Mouse (Mus musculus) large intestine, adult 2 months (tissue): ENCODE measurements around the gene Prss43. TPM values are rescaled to one million over a fixed set of nuclear protein-coding genes. Genes with fewer than 3 reads are reported as not detected.

Experiments used
- DNase-seq: peaks from one replicate; pipeline ENCODE4 v3.0.0-alpha.2; 2012; ENCODE audit warnings: low read depth, low spot score
- WGBS: fragments of 180-500 bp; shearing (Covaris S2); methylation state at CpG from one replicate; pipeline ENCODE4 v1.1.7; 2018; 5-methylcytosine and 5-hydroxymethylcytosine counted together
- polyA plus RNA-seq: library from polyadenylated mRNA; depleted of rRNA; stranded (reverse); fragments of >200 nt; gene quantifications from 2 replicates; pipeline ENCODE4 v1.2.3, GENCODE M21; 2012; rRNA removed

Prss43 gene
- polyA plus RNA-seq, 1 experiment: not detected

- DNase-seq: no peak
- WGBS: 27% methylated on average over 4 of the region's 4 CpGs
These were observed 54.3 kb downstream of the Prss43 start for GRCm38 (mm10) chr9:110880772-110881171.

Other genes with a start within 250 kb of the Prss43 start
- gene Nradd, start 202.2 kb upstream of the Prss43 start, polyA plus RNA-seq: 4.9 and 5.7 TPM in 2 replicates
- 19.3 and 25.2 TPM in 2 replicates for gene Nbeal2, start 172.5 kb upstream of the Prss43 start, polyA plus RNA-seq
- 128 and 129 TPM in 2 replicates for gene Ccdc12, start 170.2 kb upstream of the Prss43 start, polyA plus RNA-seq
- 0.17 TPM in 1 of 2 replicates, not detected in the other for gene Myl3, start 84.8 kb upstream of the Prss43 start, polyA plus RNA-seq
- gene Pth1r, start 79.5 kb upstream of the Prss43 start, polyA plus RNA-seq: 7.9 and 8.8 TPM in 2 replicates
- not detected in 2 replicates for gene Prss42, start 28.5 kb upstream of the Prss43 start, polyA plus RNA-seq
- not detected in 2 replicates for gene Prss44, start 12.7 kb upstream of the Prss43 start, polyA plus RNA-seq
- gene Prss45, start 7.9 kb downstream of the Prss43 start, polyA plus RNA-seq: not detected in 2 replicates
- gene Prss46, start 17.8 kb downstream of the Prss43 start, polyA plus RNA-seq: not detected in 2 replicates
- gene Prss50, start 31.3 kb downstream of the Prss43 start, polyA plus RNA-seq: not detected in 2 replicates
- gene Als2cl, start 53.2 kb downstream of the Prss43 start, polyA plus RNA-seq: 7.7 and 19.7 TPM in 2 replicates
- 0.26 and 0.37 TPM in 2 replicates for gene Tmie, start 53.4 kb downstream of the Prss43 start, polyA plus RNA-seq
- gene Fam240a, start 90.2 kb downstream of the Prss43 start, polyA plus RNA-seq: not detected in 2 replicates
- not detected in 2 replicates for gene Tdgf1, start 119.5 kb downstream of the Prss43 start, polyA plus RNA-seq
- 0.02 and 0.07 TPM in 2 replicates for gene Lrrc2, start 124.9 kb downstream of the Prss43 start, polyA plus RNA-seq
- gene Rtp3, start 163.9 kb downstream of the Prss43 start, polyA plus RNA-seq: 0.98 and 1.8 TPM in 2 replicates
- 0.85 and 1.1 TPM in 2 replicates for gene Ltf, start 192.6 kb downstream of the Prss43 start, polyA plus RNA-seq
- gene Ccrl2, start 230.8 kb downstream of the Prss43 start, polyA plus RNA-seq: 3.6 and 4.8 TPM in 2 replicates